Mouse (Mus musculus): ENCODE measurements around the gene Ftl1. TPM values are rescaled to one million over a fixed set of nuclear protein-coding genes. Genes with fewer than 3 reads are reported as not detected.

Ftl1 gene
- total and polyA plus RNA-seq, 3 experiments: 31.2 to 1,027 (median 142) TPM

DNA sequence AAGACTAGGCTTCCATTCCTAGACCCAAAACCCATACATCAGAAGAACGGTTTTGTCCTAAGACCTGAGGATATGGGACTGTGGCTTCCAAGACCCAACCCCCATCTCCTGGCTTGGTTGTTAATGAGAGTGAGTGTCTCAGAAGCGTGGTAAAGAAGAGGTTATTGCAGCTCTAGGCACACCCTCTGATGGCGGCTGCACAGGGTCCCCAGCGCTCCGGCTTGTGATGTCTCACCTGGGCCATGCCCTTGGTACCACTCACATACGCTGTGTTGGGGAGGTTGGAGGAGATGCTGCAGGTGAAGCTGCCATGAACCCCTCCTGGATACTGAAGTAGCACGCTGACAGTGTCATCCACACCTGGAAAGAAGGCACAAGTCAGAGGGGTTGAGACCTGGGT lies 19.1 kb upstream of the Ftl1 start:
- no peak overlapping the region for H3K4me3 ChIP-seq (replicated peaks in 1 of 3; ENCODE audit: low read depth in 2 of 3, low read length in 2 of 3, poor library complexity in 1 of 3)
- H3K27ac ChIP-seq (ENCODE audit: insufficient read depth, low read depth): no peak overlapping the region
- H3K4me1 ChIP-seq (ENCODE audit: control insufficient read depth in 1 of 2, insufficient read depth in 2 of 2): 0 out of 4 replicates have a peak, but pooled peaks cover 0 to 2% of the 10 kb centered on the region in 2 experiments
- no peaks in the 10 kb centered on the region for H3K9me3 ChIP-seq (replicated peaks; ENCODE audit: low read length)
- in situ Hi-C loops (cut with MboI; ENCODE audit: low pct_ligation_motif_present, low pct_unique_long_range_greater_than_20kb, low sequenced_read_pairs) (no loop called here), dilution Hi-C loops (cut with MboI; ENCODE audit: extremely low pct_ligation_motif_present, extremely low pct_unique_long_range_greater_than_20kb, low sequenced_read_pairs) (no loop called here)
- H3K36me3 ChIP-seq (replicated peaks in 1 of 2; ENCODE audit: control insufficient read depth in 1 of 2, insufficient read depth in 1 of 2, low read length in 1 of 2): peaks cover 21 to 71% of the 10 kb centered on the region in 2 experiments
- H3K27me3 ChIP-seq (replicated peaks): no peaks in the 10 kb centered on the region
- no peak overlapping the region for H3K4me2 ChIP-seq (ENCODE audit: insufficient read depth, low read depth, poor library complexity, severe bottlenecking)
- no peak for DNase-seq (ENCODE audit: extremely low read depth)
- H3K9ac ChIP-seq (ENCODE audit: insufficient read depth, low read depth): no peak overlapping the region
- no peak for TF ChIP-seq CHD2 (IDR thresholded peaks at IDR 0.05; ENCODE audit: low read length)
- no peak for TF ChIP-seq EP300 (IDR thresholded peaks at IDR 0.05; ENCODE audit: low read length)
- no peak for TF ChIP-seq SIN3A (IDR thresholded peaks at IDR 0.05; ENCODE audit: low read length)
- no peak for TF ChIP-seq MAFK (IDR thresholded peaks at IDR 0.05; ENCODE audit: insufficient replicate concordance, low read length)
- no peak for TF ChIP-seq MAZ (IDR thresholded peaks at IDR 0.05; ENCODE audit: low read depth, low read length)
- no peak for TF ChIP-seq ZKSCAN1 (IDR thresholded peaks at IDR 0.05; ENCODE audit: borderline replicate concordance, low read depth, low read length)
- no peak for TF ChIP-seq TCF12 (IDR thresholded peaks at IDR 0.05; ENCODE audit: low read depth, low read length)
- no peak for TF ChIP-seq BHLHE40 (IDR thresholded peaks at IDR 0.05; ENCODE audit: low read depth, low read length)
- TF ChIP-seq USF2 (conservative IDR thresholded peaks at IDR 0.05; ENCODE audit: low read depth, low read length): no peak
- no peak for TF ChIP-seq CTCF (conservative IDR thresholded peaks at IDR 0.05 in 1 of 2, IDR thresholded peaks at IDR 0.05 in 1 of 2; ENCODE audit: low read depth in 2 of 2, low read length in 2 of 2)
- no peak for TF ChIP-seq JUN (IDR thresholded peaks at IDR 0.05; ENCODE audit: insufficient read depth, low read depth, low read length)
- TF ChIP-seq JUND (conservative IDR thresholded peaks at IDR 0.05; ENCODE audit: low read depth, low read length): no peak
- TF ChIP-seq RCOR1 (conservative IDR thresholded peaks at IDR 0.05; ENCODE audit: low read depth, low read length): no peak
- TF ChIP-seq MAX (IDR thresholded peaks at IDR 0.05; ENCODE audit: low read length): no peak
- TF ChIP-seq POLR2A (IDR thresholded peaks at IDR 0.05; ENCODE audit: low read depth, low read length): no peak
- TF ChIP-seq USF1 (IDR thresholded peaks at IDR 0.05; ENCODE audit: low read depth, low read length): no peak
- TF ChIP-seq CHD1 (IDR thresholded peaks at IDR 0.05; ENCODE audit: low read depth, low read length): no peak
- TF ChIP-seq MXI1 (IDR thresholded peaks at IDR 0.05; ENCODE audit: low read depth, low read length): no peak
- no peak for TF ChIP-seq E2F4 (IDR thresholded peaks at IDR 0.05; ENCODE audit: insufficient replicate concordance, low read depth, low read length)
- TF ChIP-seq KAT2A (IDR thresholded peaks at IDR 0.05; ENCODE audit: insufficient replicate concordance, low read length): no peak
- H3K79me2 ChIP-seq (replicated peaks; ENCODE audit: control insufficient read depth, extremely low read depth, insufficient read depth, poor library complexity, severe bottlenecking): no peaks in the 10 kb centered on the region

DNA sequence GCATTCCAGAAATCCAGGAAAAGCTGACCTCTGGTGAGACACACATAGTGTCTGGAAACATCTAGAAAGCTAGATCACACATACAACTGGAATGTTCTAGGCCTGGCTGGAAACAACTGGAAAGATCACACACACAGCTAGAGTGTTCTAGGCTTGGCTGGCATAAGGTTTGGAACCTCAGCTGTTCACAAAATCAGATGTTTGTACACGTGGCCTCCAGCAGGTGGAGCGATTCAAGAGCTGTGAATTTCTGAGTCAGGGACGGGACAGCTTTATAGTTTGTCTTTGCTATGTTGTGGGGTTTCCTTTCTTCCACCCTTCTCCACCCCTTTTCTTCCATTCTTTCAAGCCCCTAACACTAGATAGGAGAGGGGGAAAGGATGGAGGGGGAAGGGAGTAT lies 17.3 kb upstream of the Ftl1 start:
- dilution Hi-C loops (cut with MboI; ENCODE audit: extremely low pct_ligation_motif_present, extremely low pct_unique_long_range_greater_than_20kb, low sequenced_read_pairs) (no loop called here), in situ Hi-C loops (cut with MboI; ENCODE audit: low pct_ligation_motif_present, low pct_unique_long_range_greater_than_20kb, low sequenced_read_pairs) (no loop called here)

More for the DNA sequence above, 17.3 kb upstream of the Ftl1 start:
- no peaks in the 10 kb centered on the region for H3K9me3 ChIP-seq (replicated peaks; ENCODE audit: low read length)
- H3K36me3 ChIP-seq (replicated peaks in 1 of 2; ENCODE audit: control insufficient read depth in 1 of 2, insufficient read depth in 1 of 2, low read length in 1 of 2): peaks cover 24 to 72% of the 10 kb centered on the region in 2 experiments
- H3K27ac ChIP-seq (ENCODE audit: insufficient read depth, low read depth): no peak overlapping the region
- no peak for TF ChIP-seq BHLHE40 (IDR thresholded peaks at IDR 0.05; ENCODE audit: low read depth, low read length)
- peak; percentile 53 to 78 for TF ChIP-seq CTCF (conservative IDR thresholded peaks at IDR 0.05 in 1 of 2, IDR thresholded peaks at IDR 0.05 in 1 of 2; ENCODE audit: low read depth in 2 of 2, low read length in 2 of 2)
- no peak for TF ChIP-seq USF2 (conservative IDR thresholded peaks at IDR 0.05; ENCODE audit: low read depth, low read length)
- TF ChIP-seq MAX (IDR thresholded peaks at IDR 0.05; ENCODE audit: low read length): peak; percentile 89
- no peak for TF ChIP-seq ZNF384 (IDR thresholded peaks at IDR 0.05; ENCODE audit: low read depth, low read length)
- no peak for TF ChIP-seq ZKSCAN1 (IDR thresholded peaks at IDR 0.05; ENCODE audit: borderline replicate concordance, low read depth, low read length)
- TF ChIP-seq MYC (IDR thresholded peaks at IDR 0.05; ENCODE audit: low read depth, low read length): peak; percentile 64; the same call in 1 of the 2 replicates
- TF ChIP-seq SMC3 (IDR thresholded peaks at IDR 0.05; ENCODE audit: low read depth, low read length): peak; percentile 83
- peak; percentile 47 for TF ChIP-seq RAD21 (IDR thresholded peaks at IDR 0.05; ENCODE audit: low read depth, low read length)
- no peak overlapping the region for H3K9ac ChIP-seq (ENCODE audit: insufficient read depth, low read depth)
- peaks cover under 1 to 5% of the 10 kb centered on the region in 2 experiments; a peak in 2 of 4 replicates for H3K4me1 ChIP-seq (ENCODE audit: control insufficient read depth in 1 of 2, insufficient read depth in 2 of 2)
- no peak overlapping the region for H3K4me2 ChIP-seq (ENCODE audit: insufficient read depth, low read depth, poor library complexity, severe bottlenecking)
- peak; percentile 62 for DNase-seq (ENCODE audit: extremely low read depth)
- no peaks in the 10 kb centered on the region for H3K79me2 ChIP-seq (replicated peaks; ENCODE audit: control insufficient read depth, extremely low read depth, insufficient read depth, poor library complexity, severe bottlenecking)
- no peak overlapping the region for H3K4me3 ChIP-seq (replicated peaks in 1 of 3; ENCODE audit: low read depth in 2 of 3, low read length in 2 of 3, poor library complexity in 1 of 3)
- no peaks in the 10 kb centered on the region for H3K27me3 ChIP-seq (replicated peaks)

All from CH12.LX (cell line).